Mouse (Mus musculus): ENCODE results near the gene Mtmr6.

Mtmr6 gene

GRCm38 (mm10) chr14:60264990-60265876, at the start of gene Mtmr6:
Gene Mtmr6, plus strand, starts transcription at chr14:60265228.
- in situ Hi-C loops (cut with MboI, MseI), result no loop called here

- in situ Hi-C loops (cut with MboI, MseI), result no loop called here
These were observed 48.9 kb upstream of the Mtmr6 start for GRCm38 (mm10) chr14:60216125-60216524.

- in situ Hi-C loops (cut with MboI, MseI), result no loop called here
These were observed 47.4 kb upstream of the Mtmr6 start for GRCm38 (mm10) chr14:60217616-60218015.

GRCm38 (mm10) chr14:60219886-60220285, 45.1 kb upstream of the Mtmr6 start:
- in situ Hi-C loops (cut with MboI, MseI), result no loop called here

- in situ Hi-C loops (cut with MboI, MseI), result no loop called here
These were observed 26.5 kb upstream of the Mtmr6 start for GRCm38 (mm10) chr14:60238551-60238950.

GRCm38 (mm10) chr14:60250366-60250765, 14.7 kb upstream of the Mtmr6 start:
- in situ Hi-C loops (cut with MboI, MseI), result loop anchor here (10.0 kb wide), 1 partner anchor 464 kb away; no protein-coding TSS in a partner anchor

GRCm38 (mm10) chr14:60250879-60251278, 14.1 kb upstream of the Mtmr6 start:
- in situ Hi-C loops (cut with MboI, MseI), result loop anchor here (10.0 kb wide), 1 partner anchor 464 kb away; no protein-coding TSS in a partner anchor

GRCm38 (mm10) chr14:60251281-60252003, 13.6 kb upstream of the Mtmr6 start, which contains the start of the genes Nupl1 and Gm49336:
Gene Nupl1, minus strand, starts transcription at chr14:60251431.
Gene Gm49336, minus strand, starts transcription at chr14:60251507.
- in situ Hi-C loops (cut with MboI, MseI), result loop anchor here (10.0 kb wide), 1 partner anchor 463 kb away; no protein-coding TSS in a partner anchor

GRCm38 (mm10) chr14:60252004-60253000, 12.7 kb upstream of the Mtmr6 start:
- in situ Hi-C loops (cut with MboI, MseI), result loop anchor here (10.0 kb wide), 1 partner anchor 462 kb away; no protein-coding TSS in a partner anchor

GRCm38 (mm10) chr14:60253466-60253865, 11.6 kb upstream of the Mtmr6 start:
- in situ Hi-C loops (cut with MboI, MseI), result loop anchor here (10.0 kb wide), 1 partner anchor 461 kb away; no protein-coding TSS in a partner anchor

GRCm38 (mm10) chr14:60254774-60255173, 10.3 kb upstream of the Mtmr6 start:
- in situ Hi-C loops (cut with MboI, MseI), result loop anchor here (10.0 kb wide), 1 partner anchor 460 kb away; no protein-coding TSS in a partner anchor

GRCm38 (mm10) chr14:60256356-60256755, 8.7 kb upstream of the Mtmr6 start:
- in situ Hi-C loops (cut with MboI, MseI), result loop anchor here (10.0 kb wide), 1 partner anchor 458 kb away; no protein-coding TSS in a partner anchor

- in situ Hi-C loops (cut with MboI, MseI), result loop anchor here (10.0 kb wide), 1 partner anchor 458 kb away; no protein-coding TSS in a partner anchor
These were observed 7.9 kb upstream of the Mtmr6 start for GRCm38 (mm10) chr14:60257101-60257500.

GRCm38 (mm10) chr14:60257851-60258250, 7.2 kb upstream of the Mtmr6 start:
- in situ Hi-C loops (cut with MboI, MseI), result loop anchor here (10.0 kb wide), 1 partner anchor 457 kb away; no protein-coding TSS in a partner anchor

GRCm38 (mm10) chr14:60262316-60262715, 2.7 kb upstream of the Mtmr6 start:
- in situ Hi-C loops (cut with MboI, MseI), result no loop called here

- in situ Hi-C loops (cut with MboI, MseI), result no loop called here
These were observed 4.3 kb downstream of the Mtmr6 start for GRCm38 (mm10) chr14:60269333-60269732.

GRCm38 (mm10) chr14:60273346-60273745, 8.3 kb downstream of the Mtmr6 start:
- in situ Hi-C loops (cut with MboI, MseI), result no loop called here

- in situ Hi-C loops (cut with MboI, MseI), result no loop called here
These were observed 10.6 kb downstream of the Mtmr6 start for GRCm38 (mm10) chr14:60275301-60276276.

- in situ Hi-C loops (cut with MboI, MseI), result no loop called here
These were observed 21.3 kb downstream of the Mtmr6 start for GRCm38 (mm10) chr14:60286194-60286863.

Measured in T-helper 2 cell (primary cell).